Mouse (Mus musculus): ENCODE measurements around the gene Olfr728.

The Olfr728 gene

DNA sequence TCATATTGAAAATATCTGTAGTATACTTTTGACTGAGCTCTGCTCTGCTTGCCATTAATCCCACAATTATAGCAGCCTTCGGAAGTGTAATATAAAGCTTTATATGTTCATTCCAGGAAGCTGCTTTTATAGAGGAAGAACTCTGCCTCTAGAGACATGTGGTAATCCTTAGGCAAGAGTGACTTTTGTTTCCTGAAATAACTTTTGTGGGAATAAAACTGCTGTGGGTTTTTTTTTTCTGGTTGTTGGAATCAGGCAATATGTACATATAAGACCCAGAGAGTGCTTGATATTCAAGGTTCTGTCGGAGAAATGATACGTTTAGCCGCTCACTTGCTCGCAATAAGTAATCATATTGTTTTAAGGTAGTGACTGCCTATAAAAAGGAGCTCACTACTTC, at the start of gene Olfr728:
Gene Olfr728 (minus strand): TSS at position 101 of the 400 bp plus-strand sequence.
- DNase-seq (ENCODE audit: low spot score in 2 of 2): no peak

DNA sequence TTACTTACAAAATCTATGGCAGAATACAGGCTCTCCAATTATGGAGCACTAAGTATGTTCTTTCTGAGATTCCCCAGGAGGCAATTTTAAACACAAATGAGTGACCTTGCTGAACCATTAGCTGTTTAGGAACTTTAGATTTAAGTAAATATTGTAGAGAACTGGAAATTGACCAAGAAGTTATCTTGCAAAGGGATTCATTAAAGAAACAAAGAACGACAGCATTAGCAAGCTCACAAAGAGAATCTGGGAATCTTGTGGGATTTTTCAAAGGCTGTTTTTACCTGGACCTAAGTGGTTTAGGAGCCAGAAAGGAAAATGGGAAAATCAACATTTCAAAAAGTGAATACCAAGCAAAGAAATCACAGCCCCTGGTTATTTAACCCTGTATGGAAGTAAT, 45.6 kb upstream of the Olfr728 start, which contains the start of gene Olfr730:
Gene Olfr730 (minus strand): TSS at position 101 of the 400 bp plus-strand sequence.
- DNase-seq (ENCODE audit: low spot score in 2 of 2): no peak

DNA sequence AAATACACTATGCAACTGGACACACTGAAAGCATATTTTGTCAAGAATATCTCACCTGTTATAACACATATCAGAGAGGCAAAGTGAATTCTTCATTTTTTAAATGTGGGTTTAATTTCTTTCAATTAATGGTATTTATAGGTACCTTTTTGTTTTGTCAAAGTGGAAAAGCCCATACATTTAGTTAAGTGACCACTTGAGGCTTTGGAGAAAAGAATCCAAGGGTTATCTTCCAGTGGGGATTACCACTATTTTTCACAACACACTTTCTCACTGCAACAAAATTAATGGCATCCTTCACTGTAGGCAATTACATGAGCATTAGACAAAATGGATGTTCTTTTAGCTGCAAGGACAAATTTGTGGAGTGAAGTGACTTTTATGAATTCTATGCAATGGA, 10.3 kb upstream of the Olfr728 start, which contains the start of gene Olfr729:
Gene Olfr729 (minus strand): TSS at position 101 of the 400 bp plus-strand sequence.
- no peak for DNase-seq (ENCODE audit: low spot score in 2 of 2)

DNA sequence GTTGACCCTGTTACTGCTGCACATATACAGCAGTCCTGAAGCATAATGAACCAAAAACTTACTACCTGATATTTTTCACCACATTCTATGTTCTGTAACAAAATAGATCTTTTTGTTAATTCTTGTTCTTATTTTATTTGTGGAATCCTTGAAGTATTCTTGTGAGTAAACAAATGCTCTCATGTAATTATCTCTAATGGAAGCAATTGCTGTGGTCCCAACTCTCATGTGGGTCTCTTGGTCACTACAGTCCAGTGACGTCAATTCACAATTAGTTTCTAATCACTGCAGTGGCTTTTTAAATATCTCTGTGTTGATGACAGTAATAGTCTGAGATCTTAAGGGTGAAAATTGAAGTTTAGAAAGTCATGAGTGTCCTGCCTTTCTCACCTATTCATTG, 19.6 kb downstream of the Olfr728 start, which contains the start of gene Olfr727:
Gene Olfr727 (plus strand): TSS at position 301 of the 400 bp plus-strand sequence.
- DNase-seq (ENCODE audit: low spot score in 2 of 2): no peak

DNA sequence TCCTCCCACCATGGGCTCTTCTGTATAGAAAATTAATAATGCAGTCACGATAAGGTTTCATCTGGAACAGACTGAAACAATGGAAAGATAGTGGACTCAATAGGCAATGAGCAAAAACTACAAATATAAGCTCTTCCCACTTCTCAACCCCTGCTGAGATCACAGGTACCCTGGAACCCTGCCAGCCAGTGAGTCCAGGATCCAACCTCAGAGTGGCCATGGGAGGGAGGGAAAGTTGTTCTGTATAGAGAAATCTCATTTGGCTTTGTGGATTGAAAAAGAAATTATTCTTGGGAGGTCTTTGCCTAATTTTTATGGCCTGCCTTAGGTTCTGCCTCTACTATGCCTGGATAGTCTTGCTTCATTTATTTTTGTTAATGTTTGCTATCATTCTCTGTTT, 51.6 kb downstream of the Olfr728 start, which contains the start of gene Olfr726:
Gene Olfr726 (minus strand): TSS at position 101 of the 400 bp plus-strand sequence.
- DNase-seq (ENCODE audit: low spot score in 2 of 2): no peak

All from frontal cortex, postnatal 10 days (tissue).